Mouse (Mus musculus): ENCODE data around the gene Sh3bp2.
"Not testable (repeated sequence)": the region's sequence is repeated elsewhere in the genome, so short reads cannot be mapped to it uniquely, and the experiment has no call there.

The Sh3bp2 gene

GRCm38 (mm10) chr5:34572568-34572967, 46.9 kb downstream of the Sh3bp2 start:
- not testable (repeated sequence) for DNase-seq (ENCODE audit: low spot score)

- DNase-seq (ENCODE audit: low spot score): peak; percentile 90
These were observed 47.9 kb downstream of the Sh3bp2 start, which contains the start of gene Add1 for GRCm38 (mm10) chr5:34573268-34574221. Add1 (plus strand) TSS chr5:34573664.

GRCm38 (mm10) chr5:34574721-34575120, 49.1 kb downstream of the Sh3bp2 start:
- DNase-seq (ENCODE audit: low spot score): no peak

- DNase-seq (ENCODE audit: low spot score): no peak
These were observed 50.6 kb downstream of the Sh3bp2 start for GRCm38 (mm10) chr5:34576286-34576685.

GRCm38 (mm10) chr5:34578038-34578655, 52.5 kb downstream of the Sh3bp2 start:
- DNase-seq (ENCODE audit: low spot score): no peak

GRCm38 (mm10) chr5:34579377-34579776, 53.7 kb downstream of the Sh3bp2 start:
- DNase-seq (ENCODE audit: low spot score): no peak

- DNase-seq (ENCODE audit: low spot score): not testable (repeated sequence)
These were observed 56.2 kb downstream of the Sh3bp2 start for GRCm38 (mm10) chr5:34581671-34582313.

GRCm38 (mm10) chr5:34582314-34582675, 56.7 kb downstream of the Sh3bp2 start:
- no peak for DNase-seq (ENCODE audit: low spot score)

GRCm38 (mm10) chr5:34585216-34585615, 59.6 kb downstream of the Sh3bp2 start:
- DNase-seq (ENCODE audit: low spot score): no peak

- no peak for DNase-seq (ENCODE audit: low spot score)
These were observed 62.2 kb downstream of the Sh3bp2 start for GRCm38 (mm10) chr5:34587881-34588280.

- DNase-seq (ENCODE audit: low spot score): no peak
These were observed 64.4 kb downstream of the Sh3bp2 start for GRCm38 (mm10) chr5:34590059-34590458.

- DNase-seq (ENCODE audit: low spot score): no peak
These were observed 65.1 kb downstream of the Sh3bp2 start for GRCm38 (mm10) chr5:34590702-34591101.

GRCm38 (mm10) chr5:34591388-34592004, 65.9 kb downstream of the Sh3bp2 start:
- no peak for DNase-seq (ENCODE audit: low spot score)

GRCm38 (mm10) chr5:34592224-34592623, 66.6 kb downstream of the Sh3bp2 start:
- DNase-seq (ENCODE audit: low spot score): not testable (repeated sequence)

GRCm38 (mm10) chr5:34592666-34593065, 67.0 kb downstream of the Sh3bp2 start:
- DNase-seq (ENCODE audit: low spot score): no peak

- no peak for DNase-seq (ENCODE audit: low spot score)
These were observed 67.6 kb downstream of the Sh3bp2 start for GRCm38 (mm10) chr5:34593202-34593727.

- no peak for DNase-seq (ENCODE audit: low spot score)
These were observed 78.9 kb downstream of the Sh3bp2 start for GRCm38 (mm10) chr5:34604576-34604975.

GRCm38 (mm10) chr5:34607100-34607880, 81.7 kb downstream of the Sh3bp2 start:
- DNase-seq (ENCODE audit: low spot score): no peak

GRCm38 (mm10) chr5:34608226-34608625, 82.6 kb downstream of the Sh3bp2 start:
- no peak for DNase-seq (ENCODE audit: low spot score)

GRCm38 (mm10) chr5:34609966-34610365, 84.3 kb downstream of the Sh3bp2 start:
- DNase-seq (ENCODE audit: low spot score): no peak
